Mouse (Mus musculus): ENCODE results near the gene Irf4. TPM values are rescaled to one million over a fixed set of nuclear protein-coding genes. Genes with fewer than 3 reads are reported as not detected.

The Irf4 gene
- polyA plus RNA-seq, 1 experiment from 2014 or later, result 0.15 TPM

GRCm38 (mm10) chr13:30788421-30788820, 39.4 kb downstream of the Irf4 start:
- Histone ChIP-seq H3K9ac (no peak overlapping the region), H3K36me3 (no peaks in the 10 kb centered on the region), H3K27me3 (no peaks in the 10 kb centered on the region), H3K9me3 (no peaks in the 10 kb centered on the region), H3K27ac (no peak overlapping the region), H3K4me1 (0 out of 2 replicates have a peak, but pooled peaks cover 5% of the 10 kb centered on the region), H3K4me3 (no peak overlapping the region), H3K4me2 (no peak overlapping the region)
- WGBS, result 83% methylated on average over 3 of the region's 3 CpGs
- ATAC-seq (ENCODE audit: insufficient number of reproducible peaks, insufficient read depth, low FRiP score, low TSS enrichment, low read depth), result no peak

- H3K27ac ChIP-seq, result no peak overlapping the region; the same call in 1 of the 2 replicates
- no peaks in the 10 kb centered on the region for H3K27me3 ChIP-seq
- 0 out of 2 replicates have a peak, but pooled peaks cover 5% of the 10 kb centered on the region for H3K4me1 ChIP-seq
- H3K4me2 ChIP-seq, result no peak overlapping the region
- H3K36me3 ChIP-seq, result no peaks in the 10 kb centered on the region
- ATAC-seq (ENCODE audit: insufficient number of reproducible peaks, insufficient read depth, low FRiP score, low TSS enrichment, low read depth), result no peak
- WGBS, result 65% methylated on average over 5 of the region's 5 CpGs
- no peak overlapping the region for H3K9ac ChIP-seq
- no peaks in the 10 kb centered on the region for H3K9me3 ChIP-seq
- no peak overlapping the region for H3K4me3 ChIP-seq
These were observed 41.0 kb downstream of the Irf4 start for GRCm38 (mm10) chr13:30790016-30790415.

GRCm38 (mm10) chr13:30792308-30792707, 43.3 kb downstream of the Irf4 start:
- Histone ChIP-seq H3K27me3 (no peaks in the 10 kb centered on the region), H3K36me3 (no peaks in the 10 kb centered on the region), H3K27ac (no peak overlapping the region), H3K9ac (no peak overlapping the region), H3K9me3 (no peaks in the 10 kb centered on the region), H3K4me1 (0 out of 2 replicates have a peak, but pooled peaks cover 5% of the 10 kb centered on the region), H3K4me3 (no peak overlapping the region), H3K4me2 (no peak overlapping the region)
- no peak for ATAC-seq (ENCODE audit: insufficient number of reproducible peaks, insufficient read depth, low FRiP score, low TSS enrichment, low read depth)
- WGBS, result 75% methylated on average over 9 of the region's 9 CpGs

- Histone ChIP-seq H3K27me3 (no peaks in the 10 kb centered on the region), H3K4me1 (0 out of 2 replicates have a peak, but pooled peaks cover 5% of the 10 kb centered on the region), H3K36me3 (no peaks in the 10 kb centered on the region), H3K9me3 (no peaks in the 10 kb centered on the region), H3K9ac (no peak overlapping the region), H3K27ac (no peak overlapping the region), H3K4me2 (no peak overlapping the region), H3K4me3 (no peak overlapping the region)
- ATAC-seq (ENCODE audit: insufficient number of reproducible peaks, insufficient read depth, low FRiP score, low TSS enrichment, low read depth), result no peak
- WGBS, result 71% methylated on average over 3 of the region's 3 CpGs
These were observed 43.7 kb downstream of the Irf4 start for GRCm38 (mm10) chr13:30792741-30793140.

- Histone ChIP-seq H3K9ac (no peak overlapping the region), H3K4me2 (no peak overlapping the region), H3K36me3 (no peaks in the 10 kb centered on the region), H3K4me1 (0 out of 2 replicates have a peak, but pooled peaks cover 5% of the 10 kb centered on the region), H3K4me3 (no peak overlapping the region), H3K27ac (no peak overlapping the region), H3K9me3 (no peaks in the 10 kb centered on the region), H3K27me3 (no peaks in the 10 kb centered on the region)
- 90% methylated on average over 4 of the region's 4 CpGs for WGBS
- ATAC-seq (ENCODE audit: insufficient number of reproducible peaks, insufficient read depth, low FRiP score, low TSS enrichment, low read depth), result no peak
These were observed 44.2 kb downstream of the Irf4 start for GRCm38 (mm10) chr13:30793196-30793595.

GRCm38 (mm10) chr13:30793616-30794015, 44.6 kb downstream of the Irf4 start:
- Histone ChIP-seq H3K9ac (no peak overlapping the region), H3K4me2 (no peak overlapping the region), H3K4me1 (0 out of 2 replicates have a peak, but pooled peaks cover 5% of the 10 kb centered on the region), H3K9me3 (no peaks in the 10 kb centered on the region), H3K27me3 (no peaks in the 10 kb centered on the region), H3K27ac (no peak overlapping the region), H3K4me3 (no peak overlapping the region), H3K36me3 (no peaks in the 10 kb centered on the region)
- ATAC-seq (ENCODE audit: insufficient number of reproducible peaks, insufficient read depth, low FRiP score, low TSS enrichment, low read depth), result no peak
- WGBS, result 84% methylated on average over 5 of the region's 5 CpGs

GRCm38 (mm10) chr13:30795960-30796359, 46.9 kb downstream of the Irf4 start:
- no peaks in the 10 kb centered on the region for H3K27me3 ChIP-seq
- WGBS, result 88% methylated on average over 4 of the region's 4 CpGs
- H3K9ac ChIP-seq, result no peak overlapping the region
- 0 out of 2 replicates have a peak, but pooled peaks cover 5% of the 10 kb centered on the region for H3K4me1 ChIP-seq
- no peak overlapping the region for H3K4me3 ChIP-seq
- no peak overlapping the region for H3K27ac ChIP-seq
- ATAC-seq (ENCODE audit: insufficient number of reproducible peaks, insufficient read depth, low FRiP score, low TSS enrichment, low read depth), result no peak
- H3K36me3 ChIP-seq, result no peaks in the 10 kb centered on the region
- H3K4me2 ChIP-seq, result no peak overlapping the region
- H3K9me3 ChIP-seq, result no peaks in the 10 kb centered on the region

- ATAC-seq (ENCODE audit: insufficient number of reproducible peaks, insufficient read depth, low FRiP score, low TSS enrichment, low read depth), result no peak
- Histone ChIP-seq H3K27me3 (no peaks in the 10 kb centered on the region), H3K4me2 (no peak overlapping the region), H3K4me3 (no peak overlapping the region), H3K4me1 (peaks cover 6% of the 10 kb centered on the region; the same call in 1 of the 2 replicates), H3K9me3 (no peaks in the 10 kb centered on the region), H3K27ac (no peak overlapping the region), H3K9ac (no peak overlapping the region), H3K36me3 (no peaks in the 10 kb centered on the region)
- WGBS, result 64% methylated on average over 4 of the region's 4 CpGs
These were observed 52.9 kb downstream of the Irf4 start for GRCm38 (mm10) chr13:30801886-30802285.

GRCm38 (mm10) chr13:30802336-30802955, 53.4 kb downstream of the Irf4 start:
- Histone ChIP-seq H3K27me3 (no peaks in the 10 kb centered on the region), H3K9me3 (no peaks in the 10 kb centered on the region), H3K9ac (no peak overlapping the region), H3K27ac (no peak overlapping the region), H3K36me3 (no peaks in the 10 kb centered on the region), H3K4me1 (peaks cover 6% of the 10 kb centered on the region; the same call in 1 of the 2 replicates), H3K4me2 (no peak overlapping the region), H3K4me3 (no peak overlapping the region)
- ATAC-seq (ENCODE audit: insufficient number of reproducible peaks, insufficient read depth, low FRiP score, low TSS enrichment, low read depth), result no peak
- 86% methylated on average over 5 of the region's 5 CpGs for WGBS

- Histone ChIP-seq H3K9me3 (no peaks in the 10 kb centered on the region), H3K4me3 (no peak overlapping the region), H3K4me1 (no peaks in the 10 kb centered on the region), H3K27me3 (no peaks in the 10 kb centered on the region), H3K9ac (no peak overlapping the region), H3K27ac (no peak overlapping the region), H3K36me3 (peaks cover 13% of the 10 kb centered on the region), H3K4me2 (no peak overlapping the region)
- ATAC-seq (ENCODE audit: insufficient number of reproducible peaks, insufficient read depth, low FRiP score, low TSS enrichment, low read depth), result no peak
- WGBS, result 77% methylated on average over 7 of the region's 7 CpGs
These were observed 60.2 kb downstream of the Irf4 start for GRCm38 (mm10) chr13:30809240-30809639.

- H3K36me3 ChIP-seq, result peaks cover 36% of the 10 kb centered on the region
- no peak for ATAC-seq (ENCODE audit: insufficient number of reproducible peaks, insufficient read depth, low FRiP score, low TSS enrichment, low read depth)
- H3K4me2 ChIP-seq, result no peak overlapping the region
- no peak overlapping the region for H3K27ac ChIP-seq
- H3K27me3 ChIP-seq, result no peaks in the 10 kb centered on the region
- WGBS, result 76% methylated on average over 5 of the region's 5 CpGs
- H3K4me3 ChIP-seq, result no peak overlapping the region
- H3K9ac ChIP-seq, result no peak overlapping the region
- no peaks in the 10 kb centered on the region for H3K4me1 ChIP-seq
- no peaks in the 10 kb centered on the region for H3K9me3 ChIP-seq
These were observed 64.4 kb downstream of the Irf4 start for GRCm38 (mm10) chr13:30813464-30813863.

- no peak overlapping the region for H3K4me2 ChIP-seq
- H3K9ac ChIP-seq, result no peak overlapping the region
- no peaks in the 10 kb centered on the region for H3K27me3 ChIP-seq
- WGBS, result 84% methylated on average over 5 of the region's 5 CpGs
- no peak overlapping the region for H3K27ac ChIP-seq
- no peak overlapping the region for H3K4me3 ChIP-seq
- H3K9me3 ChIP-seq, result no peaks in the 10 kb centered on the region
- no peak for ATAC-seq (ENCODE audit: insufficient number of reproducible peaks, insufficient read depth, low FRiP score, low TSS enrichment, low read depth)
- peaks cover 43% of the 10 kb centered on the region for H3K36me3 ChIP-seq
- no peaks in the 10 kb centered on the region for H3K4me1 ChIP-seq
These were observed 65.2 kb downstream of the Irf4 start for GRCm38 (mm10) chr13:30814256-30814655.

Measured in embryonic facial prominence, embryonic 13.5 days (tissue).